Mouse (Mus musculus): ENCODE results near the gene Cbx4. TPM values are rescaled to one million over a fixed set of nuclear protein-coding genes. Genes with fewer than 3 reads are reported as not detected.

The Cbx4 gene
- polyA plus RNA-seq, 1 experiment from 2014 or later, result 12.6 TPM

DNA sequence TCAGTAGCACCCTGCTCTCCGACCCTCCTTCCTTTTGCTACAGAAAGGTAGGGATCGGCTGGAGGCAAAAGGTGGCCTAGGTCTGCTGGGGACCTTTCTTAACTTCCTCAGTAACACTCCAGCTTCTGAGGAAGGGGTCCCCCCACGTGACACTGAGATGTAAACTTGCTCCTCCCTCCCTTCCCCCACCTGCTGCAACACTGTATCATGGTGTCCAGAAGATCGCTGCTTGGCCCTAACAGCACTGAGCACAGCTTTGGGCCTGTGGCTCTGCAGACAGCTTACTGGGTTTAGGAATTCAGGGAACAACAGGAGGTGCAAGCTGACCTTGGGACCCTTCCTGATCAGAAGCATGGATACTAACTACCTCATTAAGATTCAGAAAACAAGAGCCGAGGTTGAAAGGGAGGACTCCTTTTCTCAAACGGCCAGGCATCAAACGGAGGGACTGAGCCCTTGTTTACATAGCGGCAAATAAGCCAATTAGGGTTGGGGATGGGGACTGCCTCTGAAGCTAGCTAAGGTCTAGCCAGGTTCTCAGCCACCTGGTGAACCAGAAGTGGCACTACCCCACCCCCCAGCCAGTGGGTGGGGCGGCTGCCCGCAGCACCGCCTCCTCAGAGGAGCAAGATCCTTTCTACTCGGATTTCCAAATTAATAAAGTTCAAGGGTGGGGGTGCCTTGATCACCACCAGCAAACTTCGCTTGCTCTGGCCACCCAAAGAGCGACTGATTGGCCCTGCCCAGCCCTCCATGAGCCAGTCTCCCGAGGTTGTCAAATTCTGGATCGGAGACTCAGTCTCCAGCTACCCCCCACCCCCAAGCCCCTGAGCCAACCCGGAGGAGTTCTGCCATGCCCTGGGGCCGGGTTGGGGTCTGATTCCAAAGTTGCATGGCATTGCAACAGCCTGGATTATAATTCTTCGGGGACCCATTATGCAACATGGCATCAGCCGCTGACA is 3.1 kb downstream of the Cbx4 start:
- Histone ChIP-seq H3K4me2 (ENCODE audit: low read depth, low read length) (peak overlapping the region; percentile 63), H3K4me1 (ENCODE audit: control insufficient read depth, insufficient read depth, low read length) (peaks cover 58% of the 10 kb centered on the region), H3K9me3 (replicated peaks; ENCODE audit: control insufficient read depth, low read length) (no peaks in the 10 kb centered on the region), H3K36me3 (ENCODE audit: control insufficient read depth, insufficient read depth) (peaks cover 19% of the 10 kb centered on the region), H3K9ac (ENCODE audit: low read length) (peak overlapping the region; percentile 98), H3K27ac (ENCODE audit: low read length) (no peak overlapping the region), H3K4me3 (ENCODE audit: low read length) (peak overlapping the region; percentile 87), H3K27me3 (ENCODE audit: control insufficient read depth, insufficient read depth, low read length) (peaks cover 4% of the 10 kb centered on the region)
- no peak for ATAC-seq (replicated peaks; ENCODE audit: extremely low read depth, insufficient read depth, low FRiP score)
- WGBS, result 52% methylated on average over 20 of the region's 20 CpGs

DNA sequence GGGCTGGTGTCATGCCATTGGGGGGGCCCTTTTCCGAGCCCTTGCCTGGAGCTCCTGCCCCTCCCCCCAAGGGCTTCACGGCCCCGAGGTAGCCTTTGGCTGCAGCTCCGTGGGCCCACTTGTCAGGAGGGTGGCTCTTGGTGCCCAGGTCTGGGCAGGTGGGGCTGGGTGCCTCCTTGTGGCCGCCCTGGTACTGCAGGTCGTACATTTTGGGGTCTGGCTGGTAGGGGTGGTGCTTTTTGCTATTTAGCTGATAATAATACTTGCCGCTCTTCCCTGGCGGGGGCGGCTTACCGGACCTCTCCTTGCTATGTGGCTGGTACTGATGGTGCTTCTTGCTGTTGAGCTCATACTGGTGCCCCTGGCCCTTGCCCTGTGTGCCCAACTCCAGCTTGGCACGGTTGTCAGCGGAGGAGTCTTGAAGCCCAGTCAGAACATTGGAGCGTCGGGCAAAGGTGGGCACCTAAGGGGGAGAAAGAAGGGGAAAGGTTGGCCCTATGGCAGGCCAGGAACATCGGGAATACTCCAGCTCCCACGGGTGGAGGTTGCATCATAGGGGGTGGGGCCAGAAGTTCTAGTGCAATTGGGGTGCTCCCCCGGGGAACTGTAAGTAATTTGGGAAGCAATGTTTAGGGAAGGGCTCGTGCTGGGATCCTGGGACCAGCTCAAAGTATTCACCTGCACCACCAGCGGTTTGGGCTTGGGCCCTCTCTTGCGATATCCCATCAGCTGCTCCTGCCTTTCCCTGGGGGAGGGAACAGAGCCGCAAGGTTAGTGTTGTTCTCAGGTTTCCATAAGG is 4.0 kb downstream of the Cbx4 start:
- Histone ChIP-seq H3K27ac (ENCODE audit: low read length) (no peak overlapping the region), H3K27me3 (ENCODE audit: control insufficient read depth, insufficient read depth, low read length) (no peaks in the 10 kb centered on the region), H3K4me2 (ENCODE audit: low read depth, low read length) (no peak overlapping the region), H3K4me3 (ENCODE audit: low read length) (no peak overlapping the region), H3K9ac (ENCODE audit: low read length) (no peak overlapping the region), H3K4me1 (ENCODE audit: control insufficient read depth, insufficient read depth, low read length) (peaks cover 50% of the 10 kb centered on the region), H3K9me3 (replicated peaks; ENCODE audit: control insufficient read depth, low read length) (no peaks in the 10 kb centered on the region), H3K36me3 (ENCODE audit: control insufficient read depth, insufficient read depth) (peaks cover 19% of the 10 kb centered on the region)
- no peak for ATAC-seq (replicated peaks; ENCODE audit: extremely low read depth, insufficient read depth, low FRiP score)
- WGBS, result 53% methylated on average over 21 of the region's 21 CpGs

DNA sequence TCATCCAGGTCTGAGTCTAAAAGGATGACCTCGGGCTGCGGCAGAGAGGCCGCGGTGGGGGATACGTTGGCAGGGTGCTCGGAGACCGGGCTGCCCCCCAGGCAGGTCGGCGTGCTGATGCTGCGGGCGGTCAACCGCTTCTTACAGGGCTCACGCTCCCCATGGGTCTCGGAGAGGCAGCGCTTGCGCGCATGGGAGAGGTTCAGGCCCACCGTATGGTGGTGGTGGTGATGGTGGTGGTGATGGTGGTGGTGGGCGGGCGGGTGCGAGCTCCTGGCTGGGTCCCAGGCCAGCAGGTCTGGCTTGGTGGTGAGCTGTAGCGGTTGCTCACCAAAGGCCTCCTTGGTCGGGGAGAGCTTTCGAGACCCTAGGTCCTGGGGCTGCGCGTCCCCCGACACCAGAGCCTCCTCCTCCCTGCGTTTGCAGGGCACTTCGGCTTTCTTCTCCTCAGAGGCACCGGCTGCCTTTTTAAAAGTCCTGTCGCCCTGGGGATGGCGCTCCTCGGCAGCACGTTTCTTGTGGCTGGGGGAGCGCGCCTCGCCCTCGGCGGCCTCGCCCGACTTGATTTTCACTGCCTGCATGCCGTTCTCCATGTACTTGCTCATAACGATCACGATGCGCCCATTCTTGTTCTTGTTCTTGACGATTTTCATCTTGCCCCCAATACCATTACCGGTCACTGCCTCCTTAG is 4.7 kb downstream of the Cbx4 start:
- H3K4me1 ChIP-seq (ENCODE audit: control insufficient read depth, insufficient read depth, low read length), result peaks cover 45% of the 10 kb centered on the region
- H3K27me3 ChIP-seq (ENCODE audit: control insufficient read depth, insufficient read depth, low read length), result no peaks in the 10 kb centered on the region
- H3K9ac ChIP-seq (ENCODE audit: low read length), result no peak overlapping the region

DNA sequence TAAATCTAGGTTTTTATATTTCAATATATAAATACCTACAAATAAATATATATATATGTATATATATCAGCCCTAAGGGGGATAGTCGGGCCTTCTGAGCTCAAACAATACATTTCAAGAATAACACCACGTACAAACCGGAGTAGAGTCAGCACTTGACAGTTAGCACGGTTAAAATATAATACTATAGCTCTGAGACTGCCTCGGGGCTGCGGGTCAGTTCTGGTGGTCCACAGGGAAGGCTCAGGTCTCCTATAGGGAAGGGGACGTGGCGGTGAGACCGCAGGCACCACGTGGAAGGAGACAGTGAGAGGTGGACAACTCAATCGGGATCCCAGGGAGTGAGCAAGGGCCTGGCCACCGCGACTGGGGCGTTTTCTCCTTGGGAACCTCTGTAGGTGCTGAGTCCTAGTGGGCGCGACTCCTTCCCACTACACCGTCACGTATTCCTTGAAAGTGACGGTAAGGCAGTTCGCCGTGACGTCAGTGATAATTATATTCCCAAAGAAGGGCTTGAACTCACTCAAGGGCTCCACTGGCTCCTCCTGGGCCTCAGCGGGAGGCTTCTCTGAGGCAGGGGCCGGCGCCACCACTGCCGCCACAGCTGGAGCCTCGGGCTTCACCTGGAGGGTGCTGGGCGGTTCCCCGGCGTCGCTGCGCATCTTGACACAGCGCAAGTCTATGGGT is 5.4 kb downstream of the Cbx4 start:
- H3K4me1 ChIP-seq (ENCODE audit: control insufficient read depth, insufficient read depth, low read length), result peaks cover 45% of the 10 kb centered on the region
- no peak overlapping the region for H3K9ac ChIP-seq (ENCODE audit: low read length)

More for the DNA sequence above, 4.7 kb downstream of the Cbx4 start:
- Histone ChIP-seq H3K4me2 (ENCODE audit: low read depth, low read length) (no peak overlapping the region), H3K9me3 (replicated peaks; ENCODE audit: control insufficient read depth, low read length) (no peaks in the 10 kb centered on the region), H3K4me3 (ENCODE audit: low read length) (no peak overlapping the region), H3K27ac (ENCODE audit: low read length) (no peak overlapping the region), H3K36me3 (ENCODE audit: control insufficient read depth, insufficient read depth) (peaks cover 19% of the 10 kb centered on the region)
- ATAC-seq (replicated peaks; ENCODE audit: extremely low read depth, insufficient read depth, low FRiP score), result no peak
- 69% methylated on average over 47 of the region's 47 CpGs for WGBS

DNA sequence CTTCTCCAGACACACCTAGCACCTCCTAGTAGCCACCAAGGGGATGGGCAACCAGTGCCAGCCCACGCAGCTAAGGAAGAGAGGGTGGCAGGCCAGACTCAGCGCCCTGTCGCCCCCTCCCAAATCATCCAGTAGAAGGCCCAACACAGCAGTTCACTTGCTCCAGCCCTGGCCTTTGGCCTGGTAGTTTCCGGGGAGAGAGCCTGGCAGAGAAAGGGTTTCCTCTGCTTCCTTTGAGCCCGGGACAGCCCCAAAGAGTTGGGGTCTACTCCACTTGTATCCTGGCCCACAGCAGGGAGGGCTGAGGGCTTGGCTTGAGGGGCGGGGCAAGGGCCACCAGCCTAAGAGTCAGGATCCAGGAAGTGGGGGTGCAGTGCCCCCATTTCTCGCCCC is 6.6 kb downstream of the Cbx4 start:
- Histone ChIP-seq H3K36me3 (ENCODE audit: control insufficient read depth, insufficient read depth) (peaks cover 19% of the 10 kb centered on the region), H3K4me3 (ENCODE audit: low read length) (peak overlapping the region; percentile 29), H3K9ac (ENCODE audit: low read length) (peak overlapping the region; percentile 58), H3K9me3 (replicated peaks; ENCODE audit: control insufficient read depth, low read length) (no peaks in the 10 kb centered on the region), H3K4me1 (ENCODE audit: control insufficient read depth, insufficient read depth, low read length) (peaks cover 45% of the 10 kb centered on the region), H3K4me2 (ENCODE audit: low read depth, low read length) (peak overlapping the region; percentile 59), H3K27me3 (ENCODE audit: control insufficient read depth, insufficient read depth, low read length) (no peaks in the 10 kb centered on the region), H3K27ac (ENCODE audit: low read length) (peak overlapping the region; percentile 53)
- WGBS, result 54% methylated on average over 7 of the region's 7 CpGs
- ATAC-seq (replicated peaks; ENCODE audit: extremely low read depth, insufficient read depth, low FRiP score), result 0 out of 2 replicates have a peak, but pooled peaks have one; percentile 5

More for the DNA sequence above, 5.4 kb downstream of the Cbx4 start:
- Histone ChIP-seq H3K4me2 (ENCODE audit: low read depth, low read length) (no peak overlapping the region), H3K36me3 (ENCODE audit: control insufficient read depth, insufficient read depth) (peaks cover 19% of the 10 kb centered on the region), H3K4me3 (ENCODE audit: low read length) (no peak overlapping the region), H3K9me3 (replicated peaks; ENCODE audit: control insufficient read depth, low read length) (no peaks in the 10 kb centered on the region), H3K27ac (ENCODE audit: low read length) (no peak overlapping the region), H3K27me3 (ENCODE audit: control insufficient read depth, insufficient read depth, low read length) (no peaks in the 10 kb centered on the region)
- no peak for ATAC-seq (replicated peaks; ENCODE audit: extremely low read depth, insufficient read depth, low FRiP score)
- 67% methylated on average over 33 of the region's 33 CpGs for WGBS

DNA sequence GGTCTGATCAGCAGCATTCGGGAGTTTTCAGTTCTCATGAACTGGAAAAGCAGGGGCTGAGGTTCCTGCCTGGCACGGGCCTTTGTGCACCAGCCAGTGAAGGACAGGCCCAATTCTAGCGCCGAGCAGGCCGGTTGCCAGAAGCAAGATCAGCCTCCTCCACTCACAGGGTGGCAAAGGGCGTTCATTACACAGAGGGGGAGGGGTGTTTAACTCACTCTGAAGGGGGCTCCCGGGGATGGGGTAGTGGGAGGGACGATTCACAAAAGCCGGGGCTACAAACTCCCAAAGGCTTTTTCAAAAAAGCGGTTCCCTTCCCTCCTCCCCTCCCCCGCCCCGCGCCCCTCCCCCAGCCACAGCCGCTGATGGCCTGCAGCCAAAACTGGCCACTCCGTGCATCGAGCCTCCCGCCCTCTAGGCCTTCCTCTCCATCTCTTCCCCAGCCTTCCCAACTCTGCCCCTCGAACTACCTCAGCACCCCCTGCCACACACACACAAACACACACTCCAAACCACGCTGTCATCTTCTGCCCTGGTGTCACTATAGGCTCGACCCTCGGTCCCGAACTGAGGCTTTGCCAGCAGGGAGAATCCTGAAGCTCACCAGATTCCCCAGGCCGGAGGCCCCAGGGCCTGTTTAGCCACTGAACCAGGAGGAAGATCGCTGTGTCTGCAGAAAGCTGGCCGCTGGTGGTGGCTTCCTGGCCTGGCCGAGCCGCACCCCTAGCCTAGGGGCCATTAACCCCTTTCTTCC is 7.2 kb downstream of the Cbx4 start:
- 6% methylated on average over 26 of the region's 27 CpGs for WGBS

DNA sequence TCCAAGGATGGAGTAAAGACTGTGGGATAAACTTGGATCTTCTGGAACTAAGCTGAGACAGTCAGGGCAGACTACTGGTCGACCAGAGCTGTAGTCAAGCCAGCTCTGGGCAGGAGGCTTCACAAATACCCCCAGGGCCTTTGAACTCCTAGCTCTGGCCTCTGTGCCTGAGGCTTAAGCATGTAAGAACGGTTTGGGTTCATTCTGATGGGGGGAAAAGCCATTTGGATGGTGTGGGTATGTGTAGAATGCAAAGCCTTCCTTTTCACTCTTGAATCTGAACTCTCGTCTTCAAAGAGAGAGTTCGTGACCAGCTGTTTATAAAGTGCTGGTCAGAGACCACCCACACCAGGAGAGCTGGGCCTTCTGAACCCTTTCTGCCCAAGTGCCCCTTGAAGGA is 8.3 kb downstream of the Cbx4 start:
- no peak overlapping the region for H3K4me3 ChIP-seq (ENCODE audit: low read length)
- H3K36me3 ChIP-seq (ENCODE audit: control insufficient read depth, insufficient read depth), result peaks cover 19% of the 10 kb centered on the region
- H3K9ac ChIP-seq (ENCODE audit: low read length), result no peak overlapping the region
- H3K27ac ChIP-seq (ENCODE audit: low read length), result no peak overlapping the region
- H3K4me1 ChIP-seq (ENCODE audit: control insufficient read depth, insufficient read depth, low read length), result peaks cover 28% of the 10 kb centered on the region
- no peak for ATAC-seq (replicated peaks; ENCODE audit: extremely low read depth, insufficient read depth, low FRiP score)
- H3K4me2 ChIP-seq (ENCODE audit: low read depth, low read length), result no peak overlapping the region
- H3K27me3 ChIP-seq (ENCODE audit: control insufficient read depth, insufficient read depth, low read length), result no peaks in the 10 kb centered on the region
- H3K9me3 ChIP-seq (replicated peaks; ENCODE audit: control insufficient read depth, low read length), result no peaks in the 10 kb centered on the region
- 79% methylated on average over 4 of the region's 4 CpGs for WGBS

More for the DNA sequence above, 7.2 kb downstream of the Cbx4 start:
- Histone ChIP-seq H3K4me2 (ENCODE audit: low read depth, low read length) (peak overlapping the region; percentile 59), H3K36me3 (ENCODE audit: control insufficient read depth, insufficient read depth) (peaks cover 19% of the 10 kb centered on the region), H3K4me3 (ENCODE audit: low read length) (peak overlapping the region; percentile 29), H3K9me3 (replicated peaks; ENCODE audit: control insufficient read depth, low read length) (no peaks in the 10 kb centered on the region), H3K9ac (ENCODE audit: low read length) (peak overlapping the region; percentile 58), H3K27ac (ENCODE audit: low read length) (peak overlapping the region; percentile 53), H3K4me1 (ENCODE audit: control insufficient read depth, insufficient read depth, low read length) (peaks cover 40% of the 10 kb centered on the region), H3K27me3 (ENCODE audit: control insufficient read depth, insufficient read depth, low read length) (no peaks in the 10 kb centered on the region)
- ATAC-seq (replicated peaks; ENCODE audit: extremely low read depth, insufficient read depth, low FRiP score), result peak; percentile 63

DNA sequence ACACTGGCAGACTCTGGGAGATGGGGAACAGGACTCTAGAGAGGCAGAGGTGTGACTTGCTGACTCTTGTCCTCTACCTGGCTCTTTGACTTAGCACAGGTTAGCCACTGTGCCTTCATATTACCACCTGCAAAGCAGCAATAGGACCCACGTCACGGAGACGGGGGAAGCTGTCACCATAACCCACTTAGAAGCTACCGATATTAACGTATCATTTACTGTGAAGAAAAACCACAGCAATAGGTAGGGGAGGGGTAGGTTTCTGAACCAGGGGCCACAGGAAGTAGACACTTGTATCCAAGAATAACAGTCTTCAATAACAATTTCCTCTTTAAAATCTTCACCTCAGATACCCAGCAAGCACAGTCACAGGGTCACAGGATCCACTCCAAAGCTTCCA is 10.2 kb downstream of the Cbx4 start:
- H3K27me3 ChIP-seq (ENCODE audit: control insufficient read depth, insufficient read depth, low read length), result peaks cover 2% of the 10 kb centered on the region; the same call in 1 of the 2 replicates

More for the DNA sequence above, 10.2 kb downstream of the Cbx4 start:
- Histone ChIP-seq H3K9ac (ENCODE audit: low read length) (no peak overlapping the region), H3K4me1 (ENCODE audit: control insufficient read depth, insufficient read depth, low read length) (peaks cover 24% of the 10 kb centered on the region), H3K27ac (ENCODE audit: low read length) (no peak overlapping the region), H3K9me3 (replicated peaks; ENCODE audit: control insufficient read depth, low read length) (no peaks in the 10 kb centered on the region), H3K4me3 (ENCODE audit: low read length) (no peak overlapping the region), H3K36me3 (ENCODE audit: control insufficient read depth, insufficient read depth) (peaks cover 7% of the 10 kb centered on the region), H3K4me2 (ENCODE audit: low read depth, low read length) (no peak overlapping the region)
- WGBS, result 81% methylated on average over 5 of the region's 5 CpGs
- no peak for ATAC-seq (replicated peaks; ENCODE audit: extremely low read depth, insufficient read depth, low FRiP score)

Measured in heart, embryonic 16.5 days (tissue).